Mouse (Mus musculus) frontal cortex, adult 2 months (tissue): ENCODE data around the gene Gaa. TPM values are rescaled to one million over a fixed set of nuclear protein-coding genes. Genes with fewer than 3 reads are reported as not detected.
"Not testable (repeated sequence)": the region's sequence is repeated elsewhere in the genome, so short reads cannot be mapped to it uniquely, and the experiment has no call there.

Experiments
- DNase-seq, 2 experiments: peaks; one replicate each; pipeline ENCODE4 v3.0.0; 2022; ENCODE audit warnings: low spot score in 1 of 2; ENCODE audit errors: extremely low spot score in 1 of 2
- polyA plus RNA-seq: library from polyadenylated mRNA; depleted of rRNA; stranded (reverse); fragments of >200 nt; gene quantifications from 2 replicates; pipeline ENCODE4 v1.2.3, GENCODE M21; 2012

The Gaa gene
- polyA plus RNA-seq, 1 experiment = 207 TPM

DNA sequence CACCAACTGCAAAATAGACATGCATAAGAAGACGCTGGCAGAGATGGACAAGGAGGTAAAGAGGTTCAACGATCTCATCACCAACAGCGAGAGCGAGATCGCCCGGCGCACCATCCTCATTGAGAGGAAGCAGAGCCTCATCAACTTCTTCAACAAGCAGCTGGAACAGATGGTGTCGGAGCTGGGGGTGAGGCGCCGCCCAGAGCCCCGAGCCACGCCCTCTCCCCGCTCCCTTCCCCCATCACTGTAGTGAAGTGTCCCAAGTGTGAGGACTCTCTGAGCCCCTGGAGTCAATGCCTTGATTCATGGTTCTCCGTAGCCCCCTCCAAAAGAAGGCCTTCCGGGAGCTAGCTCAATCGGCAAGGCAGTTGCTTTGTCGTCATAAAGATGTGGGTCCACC, 16.7 kb upstream of the Gaa start:
- no peak for DNase-seq

DNA sequence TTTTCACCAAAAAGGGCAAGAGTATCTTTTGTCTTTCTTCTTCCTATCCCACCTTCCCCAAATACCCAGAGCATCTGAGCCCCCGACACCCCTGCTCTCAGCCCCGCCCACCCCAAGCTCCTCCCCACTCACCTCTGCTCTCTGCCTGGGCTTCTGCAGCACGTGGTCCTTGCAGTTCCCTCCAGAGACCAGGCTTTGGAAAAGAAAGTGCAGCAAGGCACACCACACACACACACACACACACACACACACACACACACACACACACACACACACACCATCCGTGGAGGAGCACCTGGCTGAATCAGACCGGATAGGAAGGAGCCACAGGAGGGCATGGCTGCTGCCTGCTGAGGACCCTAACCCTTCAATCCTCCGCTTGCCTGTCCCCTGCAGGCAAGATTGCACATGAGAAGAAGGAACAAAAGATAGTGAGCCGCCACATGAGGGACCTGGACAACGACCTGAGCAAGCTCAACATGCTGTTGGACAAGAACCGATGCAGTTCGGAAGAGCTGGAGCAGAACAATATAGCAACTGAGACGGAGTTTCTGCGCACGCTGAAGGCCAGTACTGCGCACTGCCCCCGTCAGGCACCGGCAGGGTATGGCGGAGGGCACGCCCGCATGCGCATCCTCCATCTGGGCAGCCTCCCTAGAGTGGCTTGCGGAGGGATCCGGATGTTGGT, 14.7 kb upstream of the Gaa start:
- peak in 1 of 2 experiments; percentile 36 for DNase-seq

DNA sequence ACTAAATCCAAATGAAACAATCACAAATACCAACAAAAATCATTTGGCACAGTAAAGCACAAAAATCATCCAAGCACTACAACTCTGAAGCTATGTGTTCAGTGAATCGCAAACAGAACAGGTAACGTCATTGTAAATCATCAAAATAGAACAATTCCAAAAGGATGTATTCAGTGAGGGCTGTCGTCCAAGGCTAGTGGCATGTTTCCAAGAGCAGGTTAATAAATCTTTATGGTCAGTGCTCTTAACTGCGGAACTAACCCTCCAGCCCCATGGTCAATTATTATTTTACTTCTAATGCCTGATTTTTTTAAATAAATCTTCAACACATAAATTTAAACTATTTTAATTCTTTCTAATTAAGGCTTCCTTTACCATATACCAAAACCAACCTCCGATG, 11.1 kb upstream of the Gaa start:
- DNase-seq = not testable (repeated sequence)

DNA sequence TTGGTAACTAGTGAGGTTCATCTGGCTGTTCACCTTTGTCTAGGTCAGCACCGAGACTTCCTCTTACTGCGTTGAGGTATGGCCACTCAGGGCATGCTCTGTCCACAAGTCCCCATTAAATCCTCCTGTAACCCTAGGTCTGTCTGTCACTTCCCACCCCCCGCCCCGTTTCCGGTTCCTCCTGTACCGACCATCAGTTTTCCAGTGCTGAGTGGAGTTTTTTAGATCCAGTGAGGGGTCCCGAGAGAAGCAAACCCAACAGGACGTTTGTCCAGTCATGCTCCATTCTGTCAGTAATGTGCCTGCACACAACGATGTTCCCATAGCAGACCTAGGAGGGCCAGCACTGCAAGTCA, 9.5 kb upstream of the Gaa start:
- no peak for DNase-seq

DNA sequence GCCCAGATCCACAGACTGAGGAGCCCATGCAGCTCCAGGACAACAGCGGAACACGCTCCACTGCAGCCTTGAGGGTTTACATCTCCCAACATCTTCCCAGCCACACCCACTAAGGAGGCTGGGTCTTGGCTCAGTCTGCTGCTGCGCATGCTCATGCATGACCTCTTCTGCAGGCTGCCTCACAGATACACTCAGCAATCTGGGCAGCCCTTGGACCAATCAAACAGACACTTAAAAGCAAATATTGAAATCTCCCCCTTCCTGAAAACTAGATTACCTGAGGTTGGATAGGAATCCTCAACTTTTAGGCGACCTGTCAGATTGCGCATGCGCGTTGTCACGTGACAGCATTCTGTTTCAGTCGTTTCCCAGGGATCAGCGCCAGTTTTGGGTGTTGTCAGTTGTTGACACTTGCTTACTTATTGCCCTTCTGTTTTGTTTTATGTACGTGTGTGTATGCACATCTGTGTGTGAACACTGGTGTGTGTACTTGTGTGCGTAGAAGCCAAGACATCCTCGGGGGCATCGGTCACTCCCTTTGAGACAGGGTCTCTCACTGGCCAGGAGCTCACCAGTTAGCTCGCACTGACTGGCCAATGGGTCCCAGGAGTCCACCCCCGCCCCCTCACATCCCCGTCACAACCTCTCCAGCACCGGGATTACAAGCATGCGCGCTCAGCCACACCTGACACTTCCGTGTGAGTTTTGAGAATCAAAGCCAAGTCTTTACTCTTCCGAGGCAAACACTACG, 8.9 kb upstream of the Gaa start:
- peak; percentile 41 to 71 for DNase-seq

DNA sequence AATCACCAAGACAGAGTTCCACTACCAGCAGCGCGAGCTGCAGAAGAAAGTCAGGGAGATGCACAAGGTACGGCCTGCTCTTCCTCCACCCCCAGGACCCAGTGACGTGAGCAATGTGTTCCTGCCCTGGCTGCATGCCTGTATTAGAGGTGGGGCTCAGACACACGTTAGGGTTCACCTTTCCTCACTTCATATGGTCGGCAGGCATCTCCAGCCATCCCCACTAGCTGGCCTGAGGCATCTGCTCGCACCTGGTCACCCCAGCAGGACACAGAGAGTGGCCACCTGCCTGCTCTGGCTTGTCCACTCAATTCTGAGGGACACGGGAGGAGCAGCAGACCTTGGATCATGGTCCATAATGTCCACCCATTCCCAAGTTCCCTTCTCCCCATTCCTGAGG, 7.7 kb upstream of the Gaa start:
- DNase-seq = no peak

DNA sequence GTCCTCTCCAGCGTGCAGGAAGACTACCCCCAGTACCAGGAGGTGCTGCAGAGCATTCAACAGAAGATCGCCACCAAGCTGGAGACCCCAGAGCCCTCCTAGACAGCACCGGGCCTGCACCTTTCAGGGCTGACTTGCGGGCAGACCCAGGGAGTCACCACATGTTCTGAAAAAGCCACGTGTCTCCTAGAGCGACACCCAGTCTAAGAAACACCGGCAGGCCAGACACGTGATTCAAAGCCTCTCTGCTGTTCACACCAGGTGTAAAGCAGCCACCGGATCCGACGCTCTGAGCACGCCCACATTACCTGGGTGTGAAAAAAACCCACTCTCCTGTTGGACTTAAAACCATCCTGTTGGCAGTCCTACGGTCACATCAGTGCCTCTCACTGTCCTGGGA, 3.3 kb upstream of the Gaa start:
- DNase-seq = no peak

DNA sequence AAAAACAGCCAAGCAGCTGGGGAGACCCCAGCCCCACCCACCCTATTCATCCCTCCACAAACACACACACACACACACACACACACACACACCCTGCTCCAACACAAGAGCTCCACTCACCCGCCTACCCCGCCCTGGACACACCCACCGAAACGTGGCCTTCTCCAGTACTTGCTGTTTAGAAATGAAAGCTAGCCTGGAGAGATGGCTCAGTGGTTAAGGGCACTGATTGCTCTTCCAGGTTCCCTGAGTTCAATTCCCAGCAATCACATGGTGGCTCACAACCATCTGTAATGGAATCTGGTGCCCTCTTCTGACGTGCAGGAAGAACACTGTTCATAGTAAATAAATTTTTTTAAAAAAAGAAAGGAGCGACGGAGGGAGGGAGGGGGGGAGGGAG, 1.9 kb upstream of the Gaa start:
- no peak for DNase-seq

DNA sequence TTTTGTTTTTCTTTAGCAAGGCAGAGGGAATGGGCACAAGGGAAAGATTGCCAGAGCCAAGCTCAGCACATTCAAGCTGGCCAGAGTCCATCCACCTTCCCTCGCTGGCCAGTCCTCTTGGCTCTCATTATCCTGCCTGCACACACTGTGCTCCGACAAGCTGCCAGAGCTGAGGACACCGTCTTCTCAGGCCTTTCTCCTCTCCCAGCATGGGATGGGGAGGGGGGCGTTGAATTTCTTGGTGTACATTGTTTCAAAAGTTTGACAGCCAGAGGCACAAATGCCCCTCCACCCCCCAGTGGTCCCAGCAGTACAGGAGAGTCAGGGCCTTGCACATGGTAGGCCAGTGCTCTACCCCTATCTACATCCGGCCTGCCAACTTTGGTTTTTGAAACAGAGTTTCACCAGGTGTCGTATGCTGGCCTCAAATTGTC, 429 bp upstream of the Gaa start:
- peak in 1 of 2 experiments; percentile 25 for DNase-seq

- DNase-seq = peak; percentile 69 to 77
Observed at GRCm38 (mm10) chr11:119268557-119269195, 989 bp downstream of the Gaa start.

GRCm38 (mm10) chr11:119272492-119272891, 4.8 kb downstream of the Gaa start:
- not testable (repeated sequence) for DNase-seq

DNA sequence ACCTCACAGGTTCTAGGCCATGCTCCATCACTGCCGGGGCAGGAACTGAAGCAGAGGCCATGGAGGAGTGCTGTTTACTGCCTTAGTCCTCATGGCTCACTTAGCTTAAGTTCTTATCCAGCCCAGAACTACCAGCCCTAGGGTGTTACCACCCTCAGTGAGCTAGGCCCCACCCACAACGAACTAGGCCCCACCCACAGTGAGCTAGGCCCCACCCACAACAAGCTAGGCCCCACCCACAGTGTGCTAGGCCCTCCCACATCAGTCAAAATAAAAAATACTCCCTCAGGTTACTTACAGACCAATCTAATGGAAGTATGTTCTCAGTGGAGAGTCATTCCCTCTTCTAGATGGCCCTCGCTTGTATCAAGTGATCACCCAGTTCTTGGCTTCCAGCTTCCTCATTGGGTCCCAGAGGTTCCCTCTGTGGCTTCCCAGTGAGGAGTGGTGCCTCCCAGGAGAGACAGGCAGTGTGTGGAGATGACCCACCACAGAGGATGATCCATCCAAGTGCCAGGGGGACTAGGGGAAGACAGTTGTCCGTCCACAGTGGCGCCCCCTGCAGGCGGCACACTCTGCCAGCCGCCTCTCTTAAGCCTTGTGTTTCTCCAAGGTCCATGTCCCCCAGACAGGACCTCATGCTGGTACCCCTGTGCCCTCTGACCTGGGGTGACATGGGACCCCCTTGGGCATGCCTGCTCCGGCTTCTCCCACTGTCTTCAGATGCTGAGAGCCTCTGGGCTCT, 5.7 kb downstream of the Gaa start:
- DNase-seq = no peak

- no peak for DNase-seq
Observed at GRCm38 (mm10) chr11:119281030-119281429, 13.3 kb downstream of the Gaa start.

DNA sequence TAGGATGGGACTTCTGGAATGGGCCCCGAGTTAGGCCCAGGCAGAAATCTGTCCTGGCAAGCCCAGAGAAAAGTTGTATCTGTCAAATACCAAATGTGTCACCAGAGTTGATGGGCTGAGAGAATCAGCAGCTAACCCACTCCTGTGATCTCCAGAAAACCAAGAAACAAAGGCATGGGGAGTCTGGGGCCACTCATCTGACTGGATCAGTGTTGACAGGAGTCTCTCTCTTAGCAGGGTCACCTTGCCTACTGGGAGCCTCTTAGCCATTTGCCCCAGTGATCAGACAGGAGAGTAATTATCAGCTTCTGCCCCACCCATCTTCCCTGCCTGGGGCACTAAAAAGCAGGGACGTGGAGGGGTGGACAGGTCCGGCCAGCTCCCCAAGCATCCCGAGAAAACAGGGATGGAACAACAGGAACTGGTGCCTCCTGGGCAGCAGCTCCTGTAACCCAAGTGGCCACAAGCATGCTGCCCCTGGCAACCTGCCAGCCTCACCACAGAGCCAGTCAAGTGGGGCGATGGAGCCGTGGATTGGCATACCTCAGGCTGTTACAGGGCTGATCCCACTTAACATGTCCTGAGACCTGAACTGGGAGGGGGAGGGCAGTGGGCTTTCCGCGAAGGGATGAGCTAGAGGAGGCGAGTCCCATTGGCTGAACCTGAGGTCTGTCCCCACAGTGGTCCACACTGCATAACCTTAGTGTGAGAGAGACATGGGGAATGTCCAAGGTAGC, 18.3 kb downstream of the Gaa start:
- DNase-seq = no peak

- DNase-seq = peak in 1 of 2 experiments; percentile 37
Observed at GRCm38 (mm10) chr11:119287207-119287992, 19.7 kb downstream of the Gaa start.

- DNase-seq = not testable (repeated sequence)
Observed at GRCm38 (mm10) chr11:119292861-119293260, 25.2 kb downstream of the Gaa start.

GRCm38 (mm10) chr11:119297996-119298395, 30.3 kb downstream of the Gaa start:
- no peak for DNase-seq

DNA sequence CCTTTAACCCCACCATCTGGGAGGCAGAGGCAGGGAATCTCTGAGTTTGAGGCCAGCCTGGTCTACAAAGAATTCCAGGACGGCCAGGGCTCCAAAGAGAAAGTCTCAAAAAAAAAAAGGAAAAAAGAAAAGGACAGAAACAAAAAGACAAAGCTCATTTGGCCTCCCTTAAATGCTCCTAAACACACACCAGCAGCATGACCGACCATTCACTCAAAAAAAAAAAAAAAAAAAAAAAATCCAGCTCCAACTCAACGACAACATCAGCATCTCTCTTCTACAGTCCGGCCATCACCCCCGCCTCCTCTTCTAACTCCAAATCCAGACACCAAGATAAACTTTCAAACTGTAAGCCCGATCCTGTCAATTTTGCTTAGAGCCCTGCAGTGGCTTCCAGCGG, 31.2 kb downstream of the Gaa start:
- DNase-seq = no peak

- peak; percentile 72 to 95 for DNase-seq
Observed at GRCm38 (mm10) chr11:119299391-119300245, 31.9 kb downstream of the Gaa start, which contains the start of gene Eif4a3. Gene Eif4a3, minus strand, starts transcription at chr11:119300089.
